Mouse (Mus musculus) cortical plate, adult 2 months (tissue): ENCODE measurements at regions not wholly inside any gene's neighbourhood (a gene's known extent, or its start where the extent isn't known, plus 50 kb on each side); places are given as distances from the start of the nearest gene placed in this dataset.

Experiments
- CTCF ChIP-seq: fragments of 200-500 bp; IDR thresholded peaks from 2 replicates; pipeline ENCODE4 v1.5.1; 2011; ENCODE audit warnings: mild to moderate bottlenecking, control low read depth, low read length; ENCODE audit not compliant: insufficient read depth; ENCODE audit errors: extremely low read depth
- POLR2A ChIP-seq: fragments of 200-500 bp; IDR thresholded peaks from 2 replicates; pipeline ENCODE4 v1.6.1; 2011; ENCODE audit warnings: mild to moderate bottlenecking, low read length, control low read depth; ENCODE audit not compliant: insufficient read depth; ENCODE audit errors: extremely low read depth

DNA sequence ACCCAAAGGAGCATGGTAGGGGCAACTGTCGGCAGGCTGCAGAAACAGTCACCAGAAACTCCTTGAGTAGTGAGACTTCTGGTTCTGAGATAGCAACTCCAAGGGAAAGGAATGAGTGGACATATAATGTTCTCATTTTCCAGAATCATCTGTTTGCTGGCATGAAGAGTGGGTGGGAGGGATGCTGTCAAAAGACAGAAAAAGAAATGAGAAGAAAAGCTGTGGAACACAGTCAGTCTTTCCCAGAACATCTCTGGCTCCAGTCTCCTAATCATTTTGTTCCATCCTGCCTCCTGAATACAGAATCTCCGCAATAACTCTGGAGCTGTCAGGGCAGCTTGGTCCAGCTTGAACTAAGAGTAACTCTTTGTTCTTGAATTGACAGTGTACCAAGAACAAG, 145.8 kb upstream of the Egfl6 start:
- TF ChIP-seq CTCF (no peak), POLR2A (no peak)
